Mouse (Mus musculus) forebrain, embryonic 14.5 days (tissue): ENCODE results near the gene Cep250. TPM values are rescaled to one million over a fixed set of nuclear protein-coding genes. Genes with fewer than 3 reads are reported as not detected.

Experiments used
- ATAC-seq: fragments of 200-750 bp; cut with Nextera tagmentation; 2 replicates; pipeline ENCODE4 v1.8.0; 2017; ENCODE audit warnings: mild to moderate bottlenecking, moderate library complexity
- DNase-seq: peaks from one replicate; pipeline ENCODE4 v3.0.0-alpha.2; 2015; ENCODE audit warnings: low spot score
- H3K27ac ChIP-seq: fragments of 300-500 bp; sonication (generic); 2 replicates; pipeline ENCODE4 v1.5.1; 2014; ENCODE audit warnings: low read depth, mild to moderate bottlenecking, control low read depth, low read length, moderate library complexity
- H3K27me3 ChIP-seq: fragments of 300-500 bp; sonication (generic); replicated peaks from 2 replicates; pipeline ENCODE4 v1.6.1; 2014; ENCODE audit warnings: low read length, control low read depth, mixed read lengths; ENCODE audit not compliant: control insufficient read depth, insufficient read depth
- H3K36me3 ChIP-seq: fragments of 300-500 bp; sonication (generic); 2 replicates; pipeline ENCODE4 v1.6.1; 2014; ENCODE audit warnings: low read length, control low read depth; ENCODE audit not compliant: control insufficient read depth, insufficient read depth
- H3K4me1 ChIP-seq: fragments of 300-500 bp; sonication (generic); 2 replicates; pipeline ENCODE4 v1.6.1; 2014; ENCODE audit warnings: antibody characterized with exemption, low read length, control low read depth; ENCODE audit not compliant: control insufficient read depth, insufficient read depth
- H3K4me2 ChIP-seq: fragments of 300-500 bp; sonication (generic); 2 replicates; pipeline ENCODE4 v1.6.1; 2014; ENCODE audit warnings: mild to moderate bottlenecking, control low read depth, low read length
- H3K4me3 ChIP-seq: fragments of 300-500 bp; sonication (generic); 2 replicates; pipeline ENCODE4 v1.5.1; 2014; ENCODE audit warnings: low read depth, low read length, control low read depth
- H3K9ac ChIP-seq: fragments of 300-500 bp; sonication (generic); 2 replicates; pipeline ENCODE4 v1.6.1; 2014; ENCODE audit warnings: mild to moderate bottlenecking, low read length, control low read depth, moderate library complexity
- H3K9me3 ChIP-seq: fragments of 300-500 bp; sonication (generic); replicated peaks from 2 replicates; pipeline ENCODE4 v1.6.1; 2016; ENCODE audit warnings: low read length, control low read depth, mixed read lengths; ENCODE audit not compliant: control insufficient read depth
- WGBS: fragments of 180-500 bp; shearing (Covaris S2); extraction: QIAGEN DNeasy Blood & Tissue Kit; methylation state at CpG from one replicate; pipeline ENCODE4 v1.1.7; 2014; 5-methylcytosine and 5-hydroxymethylcytosine counted together
- polyA plus RNA-seq: library from polyadenylated mRNA; unstranded; fragments of >200 nt; fragmentation: Nextera tagmentation; extraction: Ambion mirVana; gene quantifications from 2 replicates; pipeline ENCODE4 v1.2.1, GENCODE M21; 2014

Gene Cep250
- polyA plus RNA-seq, 1 experiment from 2014 or later, result 7.0 TPM

- H3K27me3 ChIP-seq, result no peaks in the 10 kb centered on the region
- no peak overlapping the region for H3K27ac ChIP-seq
- DNase-seq (peak; percentile 22), ATAC-seq (no peak)
- no peak overlapping the region for H3K9ac ChIP-seq
- H3K4me3 ChIP-seq, result no peak overlapping the region
- H3K4me1 ChIP-seq, result no peaks in the 10 kb centered on the region
- H3K36me3 ChIP-seq, result no peaks in the 10 kb centered on the region
- H3K4me2 ChIP-seq, result no peak overlapping the region
- H3K9me3 ChIP-seq, result no peaks in the 10 kb centered on the region
Measured at GRCm38 (mm10) chr2:156025482-156025881, 69.2 kb downstream of the Cep250 start.

GRCm38 (mm10) chr2:156039390-156039789 is 83.1 kb downstream of the Cep250 start:
- no peak overlapping the region for H3K4me3 ChIP-seq
- no peak overlapping the region for H3K27ac ChIP-seq
- H3K27me3 ChIP-seq, result no peaks in the 10 kb centered on the region
- H3K4me1 ChIP-seq, result no peaks in the 10 kb centered on the region
- H3K4me2 ChIP-seq, result no peak overlapping the region
- no peaks in the 10 kb centered on the region for H3K9me3 ChIP-seq
- ATAC-seq, result no peak
- no peak for DNase-seq
- H3K36me3 ChIP-seq, result no peaks in the 10 kb centered on the region
- 86% methylated on average over 3 of the region's 3 CpGs for WGBS
- H3K9ac ChIP-seq, result no peak overlapping the region

DNA sequence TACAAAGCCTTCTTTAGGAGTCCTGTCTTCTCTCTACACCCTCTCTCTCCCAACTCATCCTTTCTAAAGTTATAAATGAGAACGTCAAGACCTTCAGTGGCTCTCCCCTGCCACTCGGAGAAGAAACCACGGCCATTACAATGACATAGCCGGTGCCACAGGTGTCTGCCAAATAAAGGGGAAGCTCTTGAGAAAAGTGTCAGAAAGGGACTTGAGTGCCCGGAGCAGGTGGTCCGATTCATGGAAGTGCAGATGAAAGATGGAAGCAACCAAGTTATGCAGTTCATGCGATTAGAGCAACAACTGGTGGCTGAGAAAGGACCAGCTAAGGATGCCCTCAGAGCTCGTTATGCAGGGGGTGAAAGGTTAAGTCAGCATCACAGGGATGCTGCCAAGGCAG is 86.6 kb downstream of the Cep250 start:
- 80% methylated on average over 8 of the region's 8 CpGs for WGBS
- no peak overlapping the region for H3K4me2 ChIP-seq
- H3K4me1 ChIP-seq, result no peaks in the 10 kb centered on the region
- no peak for ATAC-seq
- H3K9me3 ChIP-seq, result no peaks in the 10 kb centered on the region
- H3K36me3 ChIP-seq, result no peaks in the 10 kb centered on the region
- no peaks in the 10 kb centered on the region for H3K27me3 ChIP-seq
- no peak overlapping the region for H3K9ac ChIP-seq
- H3K27ac ChIP-seq, result no peak overlapping the region
- no peak for DNase-seq
- H3K4me3 ChIP-seq, result no peak overlapping the region

DNA sequence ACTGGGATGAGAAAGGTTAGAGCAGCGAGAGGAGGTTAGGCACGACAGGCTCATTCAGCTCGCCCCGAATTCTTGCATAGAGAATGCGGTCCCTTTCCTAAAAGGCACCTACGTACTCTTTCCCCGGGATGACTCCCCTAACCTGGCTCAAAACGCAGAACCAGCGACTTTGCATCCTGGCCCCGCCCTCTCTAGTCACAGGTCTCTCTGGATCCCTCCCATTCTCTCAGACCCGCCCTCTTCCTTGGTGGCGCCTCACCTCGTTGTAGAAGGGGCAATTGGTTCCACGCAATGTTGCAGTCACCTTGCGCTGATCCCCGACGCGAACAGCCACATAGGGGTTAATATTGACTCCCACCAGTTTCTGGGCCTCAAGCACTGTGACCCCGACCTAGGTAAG is 91.7 kb downstream of the Cep250 start:
- Histone ChIP-seq H3K9me3 (no peaks in the 10 kb centered on the region), H3K4me3 (no peak overlapping the region), H3K4me2 (no peak overlapping the region; the same call in 1 of the 2 replicates), H3K9ac (no peak overlapping the region), H3K4me1 (no peaks in the 10 kb centered on the region), H3K27ac (no peak overlapping the region), H3K27me3 (no peaks in the 10 kb centered on the region), H3K36me3 (no peaks in the 10 kb centered on the region)
- DNase-seq, result no peak
- 7% methylated on average over 19 of the region's 19 CpGs for WGBS
- no peak for ATAC-seq

Other genes starting within 250 kb of the Cep250 start
- gene Edem2, start 227.0 kb upstream of the Cep250 start, polyA plus RNA-seq, result 39.9 TPM in 2 replicates
- gene Gm17581, start 220.6 kb upstream of the Cep250 start, polyA plus RNA-seq, result not detected in 2 replicates
- 2.2 and 4.3 TPM in 2 replicates for gene Procr, start 205.3 kb upstream of the Cep250 start, polyA plus RNA-seq
- gene Mmp24, start 181.1 kb upstream of the Cep250 start, polyA plus RNA-seq, result 11.7 and 13.1 TPM in 2 replicates
- gene BC029722, start 137.0 kb upstream of the Cep250 start, polyA plus RNA-seq, result 21.9 and 24.0 TPM in 2 replicates
- gene Eif6, start 129.5 kb upstream of the Cep250 start, polyA plus RNA-seq, result 159 and 172 TPM in 2 replicates
- 0.13 and 0.23 TPM in 2 replicates for gene Fam83c, start 121.6 kb upstream of the Cep250 start, polyA plus RNA-seq
- gene Uqcc1, start 26.1 kb upstream of the Cep250 start, polyA plus RNA-seq, result 67.4 and 83.4 TPM in 2 replicates
- gene Gm15557, start 15.7 kb upstream of the Cep250 start, polyA plus RNA-seq, result not detected in 2 replicates
- gene Gdf5, start 11.1 kb upstream of the Cep250 start, polyA plus RNA-seq, result 2.2 and 2.5 TPM in 2 replicates
- 0.63 and 1.0 TPM in 2 replicates for gene 6430550D23Rik, start 51.5 kb downstream of the Cep250 start, polyA plus RNA-seq
- 391 and 444 TPM in 2 replicates for gene Ergic3, start 51.6 kb downstream of the Cep250 start, polyA plus RNA-seq
- gene Fer1l4, start 96.5 kb downstream of the Cep250 start, polyA plus RNA-seq, result not detected in 2 replicates
- 4.6 and 5.1 TPM in 2 replicates for gene Spag4, start 108.7 kb downstream of the Cep250 start, polyA plus RNA-seq
- 18.5 and 24.9 TPM in 2 replicates for gene Cpne1, start 155.5 kb downstream of the Cep250 start, polyA plus RNA-seq
- 30.1 and 33.4 TPM in 2 replicates for gene Rbm12, start 155.5 kb downstream of the Cep250 start, polyA plus RNA-seq
- 10.5 and 16.2 TPM in 2 replicates for gene Gm28036, start 170.6 kb downstream of the Cep250 start, polyA plus RNA-seq
- gene Romo1, start 187.6 kb downstream of the Cep250 start, polyA plus RNA-seq, result 409 and 502 TPM in 2 replicates
- 38.0 and 40.4 TPM in 2 replicates for gene Nfs1, start 187.7 kb downstream of the Cep250 start, polyA plus RNA-seq
- gene Rbm39, start 223.8 kb downstream of the Cep250 start, polyA plus RNA-seq, result 502 and 507 TPM in 2 replicates
- gene Phf20, start 240.0 kb downstream of the Cep250 start, polyA plus RNA-seq, result 121 and 143 TPM in 2 replicates